Mouse (Mus musculus) MEL (cell line): ENCODE data around the gene St7. TPM values are rescaled to one million over a fixed set of nuclear protein-coding genes. Genes with fewer than 3 reads are reported as not detected.

Source experiments
- DNase-seq: peaks from one replicate; pipeline ENCODE4 v3.0.0; 2011; ENCODE audit warnings: low read depth, low spot score
- H3K27ac ChIP-seq: 2 replicates; pipeline ENCODE4 v1.5.1; 2012; ENCODE audit warnings: low read depth, mild to moderate bottlenecking, control low read depth, low read length, moderate library complexity; ENCODE audit not compliant: control insufficient read depth
- H3K27me3 ChIP-seq, 2 experiments: fragments of 150-350 bp in 1 of 2; sonication (generic) in 1 of 2; 2 replicates each; pipeline ENCODE4 v1.6.1; 2012; ENCODE audit warnings: low read length in 2 of 2, mild to moderate bottlenecking in 2 of 2, improper control_type of control experiment in 1 of 2, moderate library complexity in 1 of 2; ENCODE audit not compliant: insufficient read depth in 2 of 2, control insufficient read depth in 1 of 2
- H3K36me3 ChIP-seq, 2 experiments: 2 replicates each; pipeline ENCODE4 v1.6.1; 2012 to 2014; ENCODE audit warnings: low read length in 2 of 2, improper control_type of control experiment in 1 of 2, inconsistent platforms in 1 of 2, mild to moderate bottlenecking in 1 of 2; ENCODE audit not compliant: insufficient read depth in 2 of 2, control insufficient read depth in 1 of 2
- H3K4me1 ChIP-seq, 2 experiments: fragments of 150-350 bp in 1 of 2; sonication (generic) in 1 of 2; 2 replicates each; pipeline ENCODE4 v1.6.1; 2012; ENCODE audit warnings: low read length in 2 of 2, improper control_type of control experiment in 1 of 2, mild to moderate bottlenecking in 1 of 2; ENCODE audit not compliant: insufficient read depth in 2 of 2, control insufficient read depth in 1 of 2
- H3K4me3 ChIP-seq, 2 experiments: fragments of 150-350 bp in 1 of 2; sonication (generic) in 1 of 2; 2 replicates each; pipeline ENCODE4 v1.5.1; 2012; ENCODE audit warnings: low read depth in 2 of 2, low read length in 2 of 2, mild to moderate bottlenecking in 2 of 2, moderate library complexity in 2 of 2, control low read depth in 1 of 2, improper control_type of control experiment in 1 of 2; ENCODE audit not compliant: control insufficient read depth in 1 of 2, insufficient read depth in 1 of 2
- H3K79me2 ChIP-seq: 2 replicates; pipeline ENCODE4 v1.6.1; 2012; ENCODE audit warnings: mild to moderate bottlenecking, low read length, moderate library complexity; ENCODE audit not compliant: control insufficient read depth, poor library complexity, insufficient read depth
- H3K9ac ChIP-seq: 2 replicates; pipeline ENCODE4 v1.6.1; 2012; ENCODE audit warnings: low read depth, mild to moderate bottlenecking, control low read depth, low read length, moderate library complexity; ENCODE audit not compliant: control insufficient read depth, poor library complexity, severe bottlenecking
- H3K9me3 ChIP-seq: fragments of 150-350 bp; sonication (generic); replicated peaks from 2 replicates; pipeline ENCODE4 v1.6.1; 2012; ENCODE audit warnings: mild to moderate bottlenecking, low read length, improper control_type of control experiment, moderate library complexity; ENCODE audit not compliant: insufficient read depth
- BHLHE40 ChIP-seq: IDR thresholded peaks from 2 replicates; pipeline ENCODE4 v1.6.1; 2012; ENCODE audit warnings: low read depth, mild to moderate bottlenecking, inconsistent platforms, low read length, improper control_type of control experiment, borderline replicate concordance
- CHD1 ChIP-seq: IDR thresholded peaks from 2 replicates; pipeline ENCODE4 v1.6.1; 2012; ENCODE audit warnings: low read depth, mild to moderate bottlenecking, inconsistent platforms, low read length, improper control_type of control experiment
- CTCF ChIP-seq, 3 experiments: IDR thresholded peaks in 2 of 3; conservative IDR thresholded peaks in 1 of 3; 2 replicates each; pipeline ENCODE4 v1.5.1; 2011 to 2012; ENCODE audit warnings: low read length in 3 of 3, low read depth in 2 of 3, mild to moderate bottlenecking in 2 of 3, improper control_type of control experiment in 1 of 3, inconsistent platforms in 1 of 3, mixed read lengths in 1 of 3, moderate library complexity in 1 of 3; ENCODE audit not compliant: control insufficient read depth in 1 of 3, insufficient read depth in 1 of 3, poor library complexity in 1 of 3, severe bottlenecking in 1 of 3
- E2F4 ChIP-seq: IDR thresholded peaks from 2 replicates; pipeline ENCODE4 v1.6.1; 2011; ENCODE audit warnings: low read depth, low read length, improper control_type of control experiment, borderline replicate concordance
- ELF1 ChIP-seq: IDR thresholded peaks from 2 replicates; pipeline ENCODE4 v1.6.1; 2014; ENCODE audit warnings: low read depth, mild to moderate bottlenecking, inconsistent platforms, low read length, improper control_type of control experiment, moderate library complexity
- GATA1 ChIP-seq: IDR thresholded peaks from 2 replicates; pipeline ENCODE4 v1.6.1; 2011; ENCODE audit warnings: low read depth, low read length, improper control_type of control experiment
- JUND ChIP-seq: IDR thresholded peaks from 2 replicates; pipeline ENCODE4 v1.6.1; 2011; ENCODE audit warnings: low read depth, mild to moderate bottlenecking, improper control_type of control experiment, low read length
- KAT2A ChIP-seq: conservative IDR thresholded peaks from 2 replicates; pipeline ENCODE4 v1.6.1; 2012; ENCODE audit warnings: low read depth, low read length, improper control_type of control experiment, inconsistent platforms
- MAZ ChIP-seq: IDR thresholded peaks from 2 replicates; pipeline ENCODE4 v1.6.1; 2012; ENCODE audit warnings: low read depth, mild to moderate bottlenecking, inconsistent platforms, low read length, improper control_type of control experiment
- MYB ChIP-seq: IDR thresholded peaks from 2 replicates; pipeline ENCODE4 v1.6.1; 2011; ENCODE audit warnings: mild to moderate bottlenecking, low read depth, low read length, improper control_type of control experiment
- NELFE ChIP-seq: IDR thresholded peaks from 2 replicates; pipeline ENCODE4 v1.6.1; 2011; ENCODE audit warnings: low read depth, low read length, improper control_type of control experiment
- POLR2AphosphoS2 ChIP-seq: IDR thresholded peaks from 2 replicates; pipeline ENCODE4 v1.6.1; 2011; ENCODE audit warnings: low read length, improper control_type of control experiment
- RAD21 ChIP-seq: IDR thresholded peaks from 2 replicates; pipeline ENCODE4 v1.6.1; 2011; ENCODE audit warnings: mild to moderate bottlenecking, low read depth, low read length, improper control_type of control experiment
- RCOR1 ChIP-seq: IDR thresholded peaks from 2 replicates; pipeline ENCODE4 v1.6.1; 2012; ENCODE audit warnings: low read depth, mild to moderate bottlenecking, inconsistent platforms, low read length, improper control_type of control experiment
- SIN3A ChIP-seq: IDR thresholded peaks from 2 replicates; pipeline ENCODE4 v1.6.1; 2012; ENCODE audit warnings: low read length, improper control_type of control experiment, inconsistent platforms
- TAL1 ChIP-seq: IDR thresholded peaks from 2 replicates; pipeline ENCODE4 v1.6.1; 2012; ENCODE audit warnings: mild to moderate bottlenecking, inconsistent platforms, low read length, moderate library complexity, mixed read lengths
- TCF12 ChIP-seq: IDR thresholded peaks from 2 replicates; pipeline ENCODE4 v1.6.1; 2014; ENCODE audit warnings: low read depth, mild to moderate bottlenecking, inconsistent platforms, low read length, improper control_type of control experiment, moderate library complexity
- UBTF ChIP-seq: IDR thresholded peaks from 2 replicates; pipeline ENCODE4 v1.6.1; 2012; ENCODE audit warnings: low read depth, mild to moderate bottlenecking, inconsistent platforms, low read length, improper control_type of control experiment, moderate library complexity, borderline replicate concordance; ENCODE audit not compliant: insufficient read depth
- USF1 ChIP-seq: IDR thresholded peaks from 2 replicates; pipeline ENCODE4 v1.6.1; 2014; ENCODE audit warnings: low read depth, mild to moderate bottlenecking, inconsistent platforms, low read length, improper control_type of control experiment, moderate library complexity
- ZKSCAN1 ChIP-seq: IDR thresholded peaks from 2 replicates; pipeline ENCODE4 v1.6.1; 2012; ENCODE audit warnings: low read depth, mild to moderate bottlenecking, inconsistent platforms, low read length, improper control_type of control experiment, moderate library complexity
- polyA plus RNA-seq, 2 experiments: library from polyadenylated mRNA; stranded (reverse) in 1 of 2; unstranded in 1 of 2; fragments of >175 nt in 1 of 2; fragments of >200 nt in 1 of 2; gene quantifications; 2 replicates each; pipeline versions ENCODE4 v1.2.1 to v1.2.4; 2012; ENCODE audit warnings: low replicate concordance in 2 of 2, low read depth in 1 of 2; ENCODE audit not compliant: insufficient read length in 2 of 2, insufficient read depth in 1 of 2, missing spikeins in 1 of 2
- total RNA-seq: library from RNA; depleted of rRNA; stranded (reverse); fragments of 300-350 nt; gene quantifications from 2 replicates; pipeline ENCODE4 v1.2.3, GENCODE M21; 2012

St7 gene
- total and polyA plus RNA-seq, 3 experiments = 34.4 to 48.5 TPM; not detected in 1

DNA sequence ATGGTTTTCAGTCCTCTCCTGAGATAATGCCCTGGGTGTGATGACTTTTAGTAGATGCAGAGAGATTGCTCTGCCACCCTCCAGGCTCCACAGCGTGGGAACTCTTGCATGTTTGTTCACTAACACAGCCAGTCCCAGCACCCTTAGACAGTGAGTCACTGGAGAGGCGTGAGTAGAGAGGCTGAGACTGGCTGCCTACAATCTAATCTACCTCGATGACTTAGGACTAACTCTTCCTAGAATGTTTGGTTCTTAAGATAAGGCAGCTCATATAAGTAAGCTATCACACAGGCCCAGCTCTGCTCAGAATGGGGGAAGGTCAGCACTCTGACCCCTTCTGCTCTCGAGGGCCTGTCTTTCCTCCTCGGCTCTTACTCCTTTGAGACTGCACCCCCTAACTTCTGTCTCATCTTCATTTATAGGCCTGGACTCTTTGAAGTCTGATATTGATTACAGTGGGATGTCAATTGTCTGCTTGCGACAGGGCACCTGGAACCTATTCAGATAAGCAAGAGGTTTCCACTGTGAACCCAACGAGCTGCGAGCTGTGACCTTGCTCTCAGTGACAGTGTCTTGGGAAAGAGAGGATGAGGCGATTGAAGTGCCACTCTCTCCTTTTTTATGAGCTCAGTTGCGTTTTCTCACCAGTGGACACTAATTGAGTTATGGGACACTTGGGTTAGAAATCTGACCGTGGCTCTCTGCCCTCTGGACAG lies 246.1 kb downstream of the St7 start:
- peak; percentile 25 for DNase-seq
- no peak for TF ChIP-seq RAD21
- TF ChIP-seq GATA1 = 0 out of 2 replicates have a peak, but pooled peaks have one; percentile 30
- no peak for TF ChIP-seq E2F4
- no peak for TF ChIP-seq POLR2AphosphoS2
- TF ChIP-seq TAL1 = no peak
- TF ChIP-seq TCF12 = 0 out of 2 replicates have a peak, but pooled peaks have one; percentile 3
- TF ChIP-seq, all 39 proteins: peak for 2
- Histone ChIP-seq H3K36me3 (peaks cover 0 to 2% of the 10 kb centered on the region in 2 experiments; a peak in 3 of 4 replicates), H3K27me3 (no peaks in the 10 kb centered on the region), H3K9me3 (no peaks in the 10 kb centered on the region), H3K4me1 (peaks cover 0 to 5% of the 10 kb centered on the region in 2 experiments; a peak in 2 of 4 replicates), H3K79me2 (no peaks in the 10 kb centered on the region), H3K9ac (no peak overlapping the region), H3K4me3 (no peak overlapping the region), H3K27ac (no peak overlapping the region)

DNA sequence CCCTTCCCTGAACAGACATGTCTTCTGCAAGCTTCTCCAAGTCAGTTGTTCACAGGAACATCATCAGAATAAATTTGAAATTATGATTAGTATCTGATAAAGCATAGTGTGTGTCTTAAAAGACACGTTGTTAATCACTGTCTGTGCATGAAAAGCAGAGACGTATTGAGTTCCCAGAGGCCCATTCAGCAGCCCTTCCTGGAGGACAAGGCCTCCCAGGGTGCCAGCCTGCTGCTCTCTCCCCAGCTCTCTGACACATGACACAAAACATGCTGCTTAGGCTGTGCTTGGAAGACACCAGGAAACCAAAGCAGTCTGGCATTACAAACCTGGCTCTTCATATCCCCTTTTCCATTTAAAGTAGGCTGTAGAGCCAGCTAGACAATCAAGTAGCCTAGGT lies 249.2 kb downstream of the St7 start:
- Histone ChIP-seq H3K4me3 (no peak overlapping the region), H3K79me2 (no peaks in the 10 kb centered on the region), H3K27me3 (no peaks in the 10 kb centered on the region), H3K9me3 (no peaks in the 10 kb centered on the region), H3K4me1 (peaks cover 0 to 5% of the 10 kb centered on the region in 2 experiments; a peak in 3 of 4 replicates), H3K27ac (no peak overlapping the region), H3K9ac (no peak overlapping the region), H3K36me3 (peaks cover 0 to 2% of the 10 kb centered on the region in 2 experiments)
- no peak for TF ChIP-seq KAT2A
- no peak for TF ChIP-seq TAL1
- TF ChIP-seq CTCF (IDR thresholded peaks at IDR 0.05 in 2 of 3, conservative IDR thresholded peaks at IDR 0.05 in 1 of 3; ENCODE audit: control insufficient read depth in 1 of 3, insufficient read depth in 1 of 3, low read depth in 2 of 3, low read length in 3 of 3, poor library complexity in 1 of 3, severe bottlenecking in 1 of 3) = no peak
- no peak for DNase-seq

DNA sequence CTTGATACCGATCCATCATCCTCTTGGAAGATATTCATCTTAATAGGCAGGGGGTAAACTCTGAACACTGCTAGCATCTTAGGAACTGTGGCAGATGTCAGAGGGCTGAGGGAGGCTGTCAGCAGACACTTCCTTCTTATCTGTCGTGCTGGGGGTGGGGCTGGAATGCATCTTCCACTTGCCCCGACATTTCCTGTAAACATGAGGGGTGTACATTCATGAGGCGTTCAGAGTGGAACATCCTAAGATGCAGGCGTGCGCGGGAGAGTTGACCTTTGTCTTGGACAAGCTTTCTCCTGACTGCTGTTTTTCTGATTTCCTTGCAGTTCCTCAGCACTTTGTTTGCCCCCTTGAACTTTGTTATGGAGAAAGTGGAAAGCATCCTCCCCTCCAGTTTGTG lies 249.6 kb downstream of the St7 start:
- peaks cover 0 to 8% of the 10 kb centered on the region in 2 experiments; a peak in 3 of 4 replicates for H3K4me1 ChIP-seq
- no peaks in the 10 kb centered on the region for H3K79me2 ChIP-seq
- H3K4me3 ChIP-seq = no peak overlapping the region
- no peak for DNase-seq
- TF ChIP-seq MYB (no peak), JUND (no peak), POLR2AphosphoS2 (no peak), BHLHE40 (no peak), NELFE (no peak), MAZ (no peak), USF1 (no peak), ELF1 (no peak), CHD1 (no peak), SIN3A (no peak), UBTF (no peak), KAT2A (no peak), ZKSCAN1 (no peak), RCOR1 (no peak)
- peaks cover 0 to 5% of the 10 kb centered on the region in 2 experiments for H3K36me3 ChIP-seq
- no peaks in the 10 kb centered on the region for H3K9me3 ChIP-seq
- H3K27ac ChIP-seq = no peak overlapping the region
- H3K9ac ChIP-seq = no peak overlapping the region
- H3K27me3 ChIP-seq = no peaks in the 10 kb centered on the region
